Mouse (Mus musculus): ENCODE results near the gene Gpr162. TPM values are rescaled to one million over a fixed set of nuclear protein-coding genes. Genes with fewer than 3 reads are reported as not detected.

Gpr162 gene
- total RNA-seq, 2 experiments from 2014 or later = 231 to 248 TPM

DNA sequence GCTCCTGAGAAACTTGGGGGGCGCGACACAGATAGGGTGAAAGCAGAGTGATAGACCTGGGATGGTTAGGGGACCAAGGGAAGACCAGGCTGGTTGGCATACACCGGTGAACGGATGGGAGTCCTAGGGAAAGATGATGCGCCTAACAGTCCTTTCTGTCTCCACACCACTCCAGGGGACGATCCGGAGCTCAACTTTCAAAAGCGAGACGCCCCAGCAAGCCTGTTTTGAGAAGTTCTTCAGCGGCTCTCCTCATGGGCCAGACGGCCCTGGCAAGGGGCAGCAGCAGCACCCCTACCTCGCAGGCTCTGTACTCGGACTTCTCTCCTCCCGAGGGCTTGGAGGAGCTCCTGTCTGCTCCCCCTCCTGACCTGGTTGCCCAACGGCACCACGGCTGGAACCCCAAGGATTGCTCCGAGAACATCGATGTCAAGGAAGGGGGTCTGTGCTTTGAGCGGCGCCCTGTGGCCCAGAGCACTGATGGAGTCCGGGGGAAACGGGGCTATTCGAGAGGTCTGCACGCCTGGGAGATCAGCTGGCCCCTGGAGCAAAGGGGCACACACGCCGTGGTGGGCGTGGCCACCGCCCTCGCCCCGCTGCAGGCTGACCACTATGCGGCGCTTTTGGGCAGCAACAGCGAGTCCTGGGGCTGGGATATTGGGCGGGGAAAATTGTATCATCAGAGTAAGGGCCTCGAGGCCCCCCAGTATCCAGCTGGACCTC, 54.6 kb downstream of the Gpr162 start:
- DNase-seq (ENCODE audit: extremely low spot score in 1 of 2, low spot score in 2 of 2) = peak; percentile 65 to 70
- intact Hi-C loops (cut with DNase I) = loop anchor here (1.0 kb wide), 1 partner anchor 40 kb away; the partner anchor contains the start of gene Eno2
- peak; percentile 70 for TF ChIP-seq CTCF (IDR thresholded peaks at IDR 0.05)

More for the DNA sequence above, 54.6 kb downstream of the Gpr162 start:
- peak overlapping the region; percentile 73 for H3K27ac ChIP-seq
- peak overlapping the region; percentile 53 for H3K4me3 ChIP-seq

Other genes starting within 250 kb of the Gpr162 start
- under 1 TPM; 0.23 to 0.36 TPM for gene C1s2, start 227.9 kb downstream of the Gpr162 start, total RNA-seq (2021)
- 10 to 100 TPM; 20.5 to 21.5 TPM for gene Lpcat3, start 201.0 kb downstream of the Gpr162 start, total RNA-seq (2021)
- gene Emg1, start 151.8 kb downstream of the Gpr162 start, total RNA-seq (2021) = 10 to 100 TPM; 47.4 to 50.9 TPM
- gene Phb2, start 151.6 kb downstream of the Gpr162 start, total RNA-seq (2021) = 100 to 1,000 TPM; 115 to 120 TPM
- 1 to 10 TPM; 3.3 to 4.0 TPM for gene Ptpn6, start 125.3 kb downstream of the Gpr162 start, total RNA-seq (2021)
- 100 to 1,000 TPM; 298 to 309 TPM for gene Grcc10, start 122.6 kb downstream of the Gpr162 start, total RNA-seq (2021)
- not detected for gene Gm45234, start 108.0 kb downstream of the Gpr162 start, total RNA-seq (2021)
- 100 to 1,000 TPM; 170 to 181 TPM for gene Atn1, start 107.5 kb downstream of the Gpr162 start, total RNA-seq (2021)
- 1,000 to 10,000 TPM; 1,064 to 1,067 TPM for gene Eno2, start 94.3 kb downstream of the Gpr162 start, total RNA-seq (2021)
- 1 to 10 TPM; 1.6 to 1.9 TPM for gene Lrrc23, start 84.3 kb downstream of the Gpr162 start, total RNA-seq (2021)
- gene Spsb2, start 55.3 kb downstream of the Gpr162 start, total RNA-seq (2021) = 1 to 10 TPM; 4.4 to 5.4 TPM
- 100 to 1,000 TPM; 734 to 769 TPM for gene Tpi1, start 49.7 kb downstream of the Gpr162 start, total RNA-seq (2021)
- 100 to 1,000 TPM; 184 to 190 TPM for gene Usp5, start 34.5 kb downstream of the Gpr162 start, total RNA-seq (2021)
- gene Cdca3, start 34.4 kb downstream of the Gpr162 start, total RNA-seq (2021) = under 1 TPM; 0.63 to 0.66 TPM
- gene Gnb3, start 23.7 kb downstream of the Gpr162 start, total RNA-seq (2021) = not detected
- 10 to 100 TPM; 29.1 to 33.1 TPM for gene P3h3, start 6.2 kb downstream of the Gpr162 start, total RNA-seq (2021)
- gene Cd4, start 24.2 kb upstream of the Gpr162 start, total RNA-seq (2021) = 1 to 10 TPM; 2.0 to 4.6 TPM
- 1 to 10 TPM; 2.1 to 3.1 TPM for gene Lag3, start 47.7 kb upstream of the Gpr162 start, total RNA-seq (2021)
- 100 to 1,000 TPM; 845 to 926 TPM for gene Ptms, start 56.1 kb upstream of the Gpr162 start, total RNA-seq (2021)
- 100 to 1,000 TPM; 617 to 624 TPM for gene Mlf2, start 67.4 kb upstream of the Gpr162 start, total RNA-seq (2021)
- gene Cops7a, start 101.6 kb upstream of the Gpr162 start, total RNA-seq (2021) = 100 to 1,000 TPM; 148 to 156 TPM
- gene Pianp, start 132.7 kb upstream of the Gpr162 start, total RNA-seq (2021) = 100 to 1,000 TPM; 176 to 191 TPM
- 10 to 100 TPM; 48.2 to 50.6 TPM for gene Zfp384, start 145.2 kb upstream of the Gpr162 start, total RNA-seq (2021)
- 10 to 100 TPM; 49.5 to 56.6 TPM for gene Ing4, start 175.8 kb upstream of the Gpr162 start, total RNA-seq (2021)
- 10 to 100 TPM; 12.2 to 18.4 TPM for gene Acrbp, start 185.7 kb upstream of the Gpr162 start, total RNA-seq (2021)
- gene Lpar5, start 203.9 kb upstream of the Gpr162 start, total RNA-seq (2021) = under 1 TPM; 0.50 to 0.68 TPM
- 100 to 1,000 TPM; 166 to 171 TPM for gene Chd4, start 232.0 kb upstream of the Gpr162 start, total RNA-seq (2021)